Mouse (Mus musculus): ENCODE measurements around the gene Zfr2.

Zfr2 gene

DNA sequence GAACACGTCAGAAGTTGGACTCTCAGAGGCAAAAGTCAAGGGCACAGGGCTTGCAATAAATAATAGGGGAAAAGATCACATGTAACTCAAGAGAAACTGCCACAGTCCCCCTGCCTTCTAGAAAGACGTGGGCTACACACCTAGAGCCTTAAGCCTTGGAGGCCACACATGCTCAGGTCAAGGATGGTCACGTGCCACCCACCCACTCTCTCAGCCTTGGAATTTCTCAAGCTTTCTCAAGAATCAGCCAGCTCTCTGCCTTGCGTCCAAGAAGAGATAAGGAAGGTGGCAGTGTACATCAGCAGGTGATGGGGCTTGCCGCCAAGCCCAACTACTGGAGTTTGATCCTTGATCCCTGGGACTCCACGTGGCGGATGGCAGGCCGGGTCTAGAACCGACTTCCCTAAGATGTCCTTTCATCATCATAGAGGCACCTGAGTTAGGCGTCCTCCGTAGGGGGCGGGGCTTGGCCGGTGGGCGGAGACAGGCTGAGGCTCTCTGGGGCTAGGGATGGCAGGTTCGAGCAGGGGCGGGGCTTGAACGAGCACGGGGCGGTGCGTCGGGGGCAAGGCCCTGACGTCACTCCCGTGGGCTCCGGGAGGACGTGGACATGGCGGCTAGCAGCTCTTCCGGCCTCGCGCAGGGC lies at the start of gene Zfr2:
TSS of gene Zfr2 (plus strand) at position 576 of the 646 bp plus-strand sequence.
- CTCF ChIA-PET = interaction anchor here (0.5 to 0.7 kb wide), 2 partner anchors 8 to 10 kb away, joined by 3 to 5 read pairs; no protein-coding TSS in a partner anchor

DNA sequence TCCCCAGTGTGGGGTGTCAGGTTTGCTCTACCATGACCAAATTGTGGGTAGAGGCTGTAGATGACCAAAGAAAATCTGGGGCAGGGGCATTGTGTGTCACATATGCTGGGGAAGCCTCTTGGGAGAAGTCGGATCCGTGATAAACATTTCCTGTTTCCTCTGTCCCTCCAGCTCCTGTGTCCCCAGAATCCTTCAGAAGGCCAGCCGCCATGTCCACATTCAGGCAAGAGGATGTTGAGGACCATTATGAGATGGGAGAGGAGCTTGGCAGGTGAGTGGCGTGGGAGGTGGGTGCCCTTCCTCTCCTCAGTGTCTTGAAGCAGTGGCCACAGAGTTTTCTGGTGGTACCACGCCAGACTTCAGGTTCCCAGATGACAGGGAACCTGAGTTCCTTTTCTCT lies 49.1 kb upstream of the Zfr2 start, which contains the start of gene 4930442H23Rik:
TSS of gene 4930442H23Rik (minus strand) at position 45 of the 400 bp plus-strand sequence.
- CTCF ChIA-PET = no interaction called here

- CTCF ChIA-PET = no interaction called here
Observed at GRCm38 (mm10) chr10:81184765-81185164, 48.2 kb upstream of the Zfr2 start.

- CTCF ChIA-PET = no interaction called here
Observed at GRCm38 (mm10) chr10:81187161-81187560, 45.8 kb upstream of the Zfr2 start.

- CTCF ChIA-PET = interaction anchor here (0.7 kb wide), 1 partner anchor 28 kb away, joined by 5 read pairs; no protein-coding TSS in a partner anchor
Observed at GRCm38 (mm10) chr10:81189821-81190220, 43.1 kb upstream of the Zfr2 start.

DNA sequence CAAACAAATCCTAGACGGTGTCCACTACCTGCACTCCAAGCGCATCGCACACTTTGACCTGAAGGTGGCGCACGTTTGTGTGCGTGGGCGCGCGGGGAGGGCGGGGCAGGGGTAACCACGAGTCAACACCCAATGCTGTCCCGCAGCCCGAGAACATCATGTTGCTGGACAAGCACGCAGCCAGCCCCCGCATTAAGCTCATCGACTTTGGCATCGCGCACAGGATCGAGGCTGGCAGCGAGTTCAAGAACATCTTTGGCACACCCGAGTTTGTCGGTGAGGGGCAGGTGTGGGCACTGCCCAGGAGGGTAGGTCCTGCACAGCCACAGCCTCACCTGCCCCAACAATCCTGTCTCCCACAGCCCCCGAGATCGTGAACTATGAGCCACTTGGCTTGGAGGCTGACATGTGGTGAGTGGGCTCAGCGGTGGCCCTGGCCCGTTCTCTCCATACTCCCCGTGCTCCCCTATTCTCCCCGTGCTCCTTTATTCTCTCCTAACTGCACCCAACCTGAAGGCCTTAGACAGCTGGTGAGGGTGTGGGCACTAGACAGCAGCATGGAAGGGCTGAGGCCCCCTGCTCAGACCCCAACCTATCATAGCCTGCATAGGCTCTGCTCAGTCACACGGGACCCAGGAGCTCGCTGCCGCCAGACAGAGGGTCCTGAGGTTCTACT lies 42.6 kb upstream of the Zfr2 start:
- CTCF ChIA-PET = interaction anchor here (0.7 to 0.8 kb wide), 2 partner anchors 27 to 116 kb away, joined by 3 to 5 read pairs; no protein-coding TSS in a partner anchor

GRCm38 (mm10) chr10:81190912-81191321 lies 42.0 kb upstream of the Zfr2 start:
- CTCF ChIA-PET = interaction anchor here (0.8 kb wide), 1 partner anchor 117 kb away, joined by 3 read pairs; no protein-coding TSS in a partner anchor

DNA sequence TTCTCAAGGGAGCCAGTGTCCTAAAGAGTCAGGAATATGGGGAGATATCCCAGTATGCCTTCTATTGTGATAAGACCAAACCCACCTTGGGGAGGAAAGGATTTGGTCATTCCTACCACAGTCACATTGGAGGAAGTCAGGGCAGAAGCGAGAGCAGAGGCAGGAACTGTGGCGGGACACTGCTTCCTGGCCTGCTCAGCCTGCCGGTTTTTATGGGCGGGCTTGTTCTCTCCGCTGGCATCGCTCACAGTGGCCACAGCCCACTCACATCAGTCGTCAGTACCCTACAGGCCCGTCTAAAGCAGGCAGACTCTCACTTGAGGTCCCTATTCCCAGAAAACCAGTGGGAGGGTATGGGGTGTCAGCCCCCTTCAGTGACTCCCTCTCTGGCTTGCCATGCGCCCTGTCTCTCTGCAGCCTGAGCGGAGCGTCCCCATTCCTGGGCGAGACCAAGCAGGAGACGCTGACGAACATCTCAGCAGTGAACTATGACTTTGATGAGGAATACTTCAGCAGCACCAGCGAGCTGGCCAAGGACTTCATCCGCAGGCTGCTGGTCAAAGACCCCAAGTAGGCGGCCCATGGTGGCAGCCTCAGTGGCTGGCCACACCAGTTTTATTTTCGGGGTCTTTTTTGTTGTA lies 41.5 kb upstream of the Zfr2 start:
- CTCF ChIA-PET = no interaction called here

- CTCF ChIA-PET = interaction anchor here (0.6 to 1.4 kb wide), 2 partner anchors 25 to 303 kb away, joined by 3 read pairs; no protein-coding TSS in a partner anchor
Observed at GRCm38 (mm10) chr10:81192270-81192967, 40.5 kb upstream of the Zfr2 start.

DNA sequence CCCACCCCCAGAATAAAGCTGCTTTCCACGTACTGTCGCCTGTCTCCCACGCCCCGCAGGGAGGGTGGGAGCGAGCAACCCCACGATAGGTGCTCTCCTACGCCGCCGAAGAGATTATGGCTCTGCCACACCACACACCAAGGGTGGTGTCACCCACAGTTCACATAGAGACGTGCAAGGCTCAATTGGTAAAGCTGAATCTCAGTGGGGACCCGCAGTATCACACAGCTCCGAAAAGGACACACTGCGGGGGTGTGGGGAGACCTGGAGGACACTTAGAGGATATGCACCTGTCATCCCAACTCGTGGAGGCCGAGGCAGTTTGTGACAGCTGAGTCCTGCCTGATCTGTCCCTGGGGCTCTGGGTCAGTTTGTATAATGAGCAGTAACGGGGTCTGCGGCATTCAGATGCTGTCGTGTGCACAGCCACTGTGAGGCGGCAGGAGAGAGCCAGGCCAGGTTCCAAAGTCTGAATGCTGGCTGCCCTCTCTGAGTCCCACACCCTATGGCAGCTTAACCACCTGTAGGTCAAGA lies 39.9 kb upstream of the Zfr2 start:
- CTCF ChIA-PET = interaction anchor here (0.5 to 1.4 kb wide), 4 partner anchors 17 to 302 kb away, joined by 3 to 7 read pairs (median 3); partner anchors contain the start of gene Eef2

- CTCF ChIA-PET = interaction anchor here (0.6 to 1.4 kb wide), 6 partner anchors 23 to 166 kb away, joined by 3 to 4 read pairs (median 3); partner anchors contain the start of gene Gipc3
Observed at GRCm38 (mm10) chr10:81193991-81194774, 38.8 kb upstream of the Zfr2 start.

GRCm38 (mm10) chr10:81195300-81195699 lies 37.7 kb upstream of the Zfr2 start:
- CTCF ChIA-PET = interaction anchor here (1.6 kb wide), 1 partner anchor 23 kb away, joined by 6 read pairs; no protein-coding TSS in a partner anchor

DNA sequence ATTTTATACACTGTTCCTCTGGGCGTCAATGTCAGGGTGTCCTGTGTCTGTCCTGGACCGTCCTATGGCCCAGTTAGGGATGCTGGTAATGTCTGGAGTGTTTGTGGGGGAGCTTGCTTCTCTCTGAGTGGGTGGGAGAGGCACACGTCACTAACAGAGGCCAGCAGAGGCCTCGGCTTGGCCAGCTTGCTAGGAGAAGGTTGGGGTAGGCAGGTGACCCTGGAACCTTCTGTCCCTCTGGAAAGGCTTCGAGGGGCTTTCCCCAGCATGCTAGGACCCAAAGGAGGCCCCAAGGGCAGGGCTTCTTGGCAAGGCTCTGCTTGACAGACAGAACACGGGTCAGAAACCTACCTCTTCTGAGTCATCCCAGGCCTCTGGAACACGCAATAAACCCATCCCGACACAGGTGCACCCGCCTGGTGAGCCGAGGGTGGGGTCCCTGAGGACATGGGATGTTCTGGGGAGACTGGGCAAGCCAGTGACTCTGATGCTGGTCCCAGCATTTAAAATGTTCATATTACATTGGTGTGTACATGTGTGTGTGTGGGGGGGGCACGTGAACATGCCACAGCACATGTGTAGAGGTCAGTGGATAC lies 36.4 kb upstream of the Zfr2 start:
- CTCF ChIA-PET = interaction anchor here (0.6 to 1.6 kb wide), 2 partner anchors 21 to 68 kb away, joined by 6 read pairs; no protein-coding TSS in a partner anchor

GRCm38 (mm10) chr10:81197305-81197704 lies 35.6 kb upstream of the Zfr2 start:
- CTCF ChIA-PET = interaction anchor here (0.5 kb wide), 1 partner anchor 23 kb away, joined by 3 read pairs; no protein-coding TSS in a partner anchor

- CTCF ChIA-PET = interaction anchor here (0.6 to 0.9 kb wide), 3 partner anchors 20 to 1255 kb away, joined by 3 to 7 read pairs (median 7); no protein-coding TSS in a partner anchor
Observed at GRCm38 (mm10) chr10:81198230-81198629, 34.7 kb upstream of the Zfr2 start.

GRCm38 (mm10) chr10:81198990-81199389 lies 34.0 kb upstream of the Zfr2 start:
- CTCF ChIA-PET = interaction anchor here (0.6 to 0.9 kb wide), 2 partner anchors 19 to 458 kb away, joined by 3 to 7 read pairs; no protein-coding TSS in a partner anchor

- CTCF ChIA-PET = interaction anchor here (0.9 kb wide), 1 partner anchor 17 kb away, joined by 3 read pairs; no protein-coding TSS in a partner anchor
Observed at GRCm38 (mm10) chr10:81200141-81200540, 32.8 kb upstream of the Zfr2 start.

GRCm38 (mm10) chr10:81200605-81201287 lies 32.2 kb upstream of the Zfr2 start:
- CTCF ChIA-PET = interaction anchor here (0.9 kb wide), 1 partner anchor 17 kb away, joined by 3 read pairs; no protein-coding TSS in a partner anchor
